Mouse (Mus musculus): ENCODE data around the gene Dll3. TPM values are rescaled to one million over a fixed set of nuclear protein-coding genes. Genes with fewer than 3 reads are reported as not detected.

Dll3 gene
- polyA plus RNA-seq, 1 experiment from 2014 or later: 5.7 TPM

DNA sequence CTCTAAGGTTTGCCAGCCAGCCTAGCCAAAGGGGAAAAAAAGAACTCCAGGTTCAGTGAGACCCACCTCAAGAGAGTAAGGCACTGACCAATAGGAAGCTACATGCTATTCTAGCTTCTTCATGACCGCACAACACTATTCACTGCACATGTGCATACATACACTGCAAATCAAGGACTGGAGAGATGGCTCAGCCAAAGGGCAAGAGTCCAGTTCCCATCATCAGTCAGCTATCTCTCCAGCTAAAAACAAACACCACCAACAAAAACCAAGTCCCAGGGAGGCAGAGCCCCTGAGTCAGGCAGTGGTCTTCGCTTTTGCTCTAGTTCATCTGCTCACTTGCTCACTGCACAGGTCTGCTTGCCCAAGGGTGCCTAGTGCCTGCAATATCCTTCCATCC lies 26.2 kb upstream of the Dll3 start:
- WGBS: 95% methylated on average over 2 of the region's 2 CpGs
- H3K27ac ChIP-seq: no peak overlapping the region
- no peak overlapping the region for H3K9ac ChIP-seq
- H3K4me3 ChIP-seq (replicated peaks): no peak overlapping the region
- H3K4me1 ChIP-seq (replicated peaks): no peaks in the 10 kb centered on the region
- no peak overlapping the region for H3K4me2 ChIP-seq (replicated peaks)
- no peaks in the 10 kb centered on the region for H3K27me3 ChIP-seq (replicated peaks)
- peaks cover 59% of the 10 kb centered on the region for H3K36me3 ChIP-seq
- ATAC-seq: no peak
- H3K9me3 ChIP-seq: no peaks in the 10 kb centered on the region

DNA sequence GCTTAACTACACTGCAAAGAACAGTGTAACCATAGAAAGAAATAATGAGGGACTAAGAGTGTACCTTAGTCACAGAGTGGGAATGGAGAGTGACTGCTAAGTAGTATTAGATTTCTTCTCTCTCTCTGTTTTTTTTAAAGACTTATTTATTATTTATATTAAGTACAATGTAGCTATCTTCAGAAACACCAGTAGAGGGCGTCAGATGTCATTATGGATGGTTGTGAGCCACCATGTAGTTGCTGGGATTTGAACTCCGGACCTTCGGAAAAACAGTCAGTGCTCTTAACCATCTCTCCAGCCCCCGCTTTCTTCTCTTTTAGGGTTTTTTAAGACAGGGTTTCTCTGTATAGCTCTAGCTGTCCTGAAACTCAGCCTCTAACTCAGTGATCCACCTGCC lies 24.4 kb upstream of the Dll3 start:
- H3K4me3 ChIP-seq (replicated peaks): no peak overlapping the region
- no peak for ATAC-seq

DNA sequence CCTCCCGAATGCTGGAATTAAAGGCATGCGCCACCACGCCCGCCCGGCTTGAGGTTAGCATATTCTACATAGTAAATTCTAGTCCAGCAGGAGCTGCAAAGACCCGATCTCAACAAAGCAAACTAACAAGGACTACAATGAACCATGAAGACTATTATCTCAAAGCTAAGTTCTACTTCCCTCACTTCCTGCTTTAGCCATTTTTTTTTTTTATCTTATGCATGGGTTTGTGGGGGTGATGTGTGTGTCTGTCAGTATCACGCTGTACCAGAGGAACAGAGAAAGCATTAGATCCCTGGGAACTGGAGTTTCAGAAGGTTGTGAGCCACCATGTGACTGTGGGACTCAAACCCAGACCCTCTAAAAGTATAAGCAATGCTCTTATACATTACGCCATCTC lies 23.3 kb upstream of the Dll3 start:
- Histone ChIP-seq H3K4me1 (replicated peaks) (no peaks in the 10 kb centered on the region), H3K4me2 (replicated peaks) (no peak overlapping the region), H3K4me3 (replicated peaks) (no peak overlapping the region), H3K9me3 (no peaks in the 10 kb centered on the region), H3K9ac (no peak overlapping the region), H3K36me3 (peaks cover 74% of the 10 kb centered on the region), H3K27me3 (replicated peaks) (no peaks in the 10 kb centered on the region), H3K27ac (no peak overlapping the region)
- WGBS: 96% methylated on average over 8 of the region's 8 CpGs
- no peak for ATAC-seq

More for the DNA sequence above, 24.4 kb upstream of the Dll3 start:
- WGBS: 77% methylated on average over 4 of the region's 4 CpGs
- Histone ChIP-seq H3K4me2 (replicated peaks) (no peak overlapping the region), H3K36me3 (peaks cover 74% of the 10 kb centered on the region), H3K9me3 (no peaks in the 10 kb centered on the region), H3K27me3 (replicated peaks) (no peaks in the 10 kb centered on the region), H3K4me1 (replicated peaks) (no peaks in the 10 kb centered on the region), H3K9ac (no peak overlapping the region), H3K27ac (no peak overlapping the region)

DNA sequence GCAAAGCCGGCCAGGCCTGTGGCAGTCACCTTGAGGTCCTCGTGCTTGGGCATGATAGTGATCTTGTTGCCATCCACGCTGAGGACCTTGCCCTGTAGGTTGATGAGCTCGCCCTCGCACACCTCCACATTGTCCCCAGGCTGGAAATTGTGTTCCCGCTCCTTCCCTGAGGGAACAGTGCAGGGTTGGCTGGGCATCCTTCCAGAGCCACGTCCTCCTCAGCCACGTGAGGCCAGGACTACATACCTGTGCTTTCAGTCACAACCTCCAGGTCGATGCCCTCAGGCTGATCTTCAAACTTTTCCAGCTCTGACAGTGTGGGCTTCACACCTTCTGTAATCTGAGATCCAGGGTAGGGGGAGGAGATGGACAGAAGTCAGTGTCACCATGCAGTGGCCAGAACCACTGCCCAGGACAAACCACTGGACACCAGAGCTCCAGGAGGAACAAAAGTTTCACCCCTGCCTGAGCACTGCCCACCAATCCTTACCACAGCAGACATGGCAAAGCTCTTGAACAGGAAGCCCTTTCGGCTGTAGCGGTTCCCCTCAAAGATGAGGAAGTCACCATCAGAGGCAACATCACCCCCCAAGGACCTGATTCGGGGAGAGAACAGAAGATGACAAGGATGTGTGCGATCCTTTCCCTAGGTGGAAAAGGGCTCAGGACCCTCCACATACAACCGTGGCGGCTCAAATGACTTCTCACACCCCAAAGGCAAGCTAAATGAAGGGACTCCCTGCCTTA lies 20.1 kb upstream of the Dll3 start:
- Histone ChIP-seq H3K27me3 (replicated peaks) (no peaks in the 10 kb centered on the region), H3K36me3 (peaks cover 81% of the 10 kb centered on the region), H3K4me3 (replicated peaks) (no peak overlapping the region), H3K27ac (no peak overlapping the region), H3K9ac (no peak overlapping the region), H3K4me2 (replicated peaks) (no peak overlapping the region), H3K9me3 (no peaks in the 10 kb centered on the region), H3K4me1 (replicated peaks) (no peaks in the 10 kb centered on the region)
- no peak for ATAC-seq
- 92% methylated on average over 15 of the region's 15 CpGs for WGBS

DNA sequence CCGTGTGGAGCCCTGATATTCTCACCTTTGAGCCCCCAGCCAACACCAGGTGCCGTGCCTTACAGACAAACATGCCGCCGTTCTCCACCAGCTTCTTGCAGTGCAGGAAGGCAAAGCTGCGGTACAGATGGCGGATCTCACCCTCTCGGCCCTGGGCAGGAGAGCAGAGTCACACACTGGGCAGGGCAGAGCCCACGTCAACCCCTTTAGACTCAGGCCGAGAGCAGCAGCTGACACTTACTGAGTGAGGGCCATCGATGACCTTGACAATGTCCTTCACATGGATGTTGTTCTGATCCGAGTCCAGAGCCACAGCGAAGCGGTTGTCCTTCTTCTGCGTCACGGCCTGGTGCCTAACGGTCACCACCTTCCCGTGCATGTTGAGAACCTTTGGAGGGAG lies 16.7 kb upstream of the Dll3 start:
- peaks cover 85% of the 10 kb centered on the region for H3K36me3 ChIP-seq
- no peak overlapping the region for H3K27ac ChIP-seq
- WGBS: 95% methylated on average over 17 of the region's 17 CpGs
- no peak overlapping the region for H3K4me2 ChIP-seq (replicated peaks)
- H3K4me1 ChIP-seq (replicated peaks): no peaks in the 10 kb centered on the region
- no peak overlapping the region for H3K4me3 ChIP-seq (replicated peaks)
- H3K9me3 ChIP-seq: no peaks in the 10 kb centered on the region
- no peaks in the 10 kb centered on the region for H3K27me3 ChIP-seq (replicated peaks)
- H3K9ac ChIP-seq: no peak overlapping the region
- ATAC-seq: no peak

DNA sequence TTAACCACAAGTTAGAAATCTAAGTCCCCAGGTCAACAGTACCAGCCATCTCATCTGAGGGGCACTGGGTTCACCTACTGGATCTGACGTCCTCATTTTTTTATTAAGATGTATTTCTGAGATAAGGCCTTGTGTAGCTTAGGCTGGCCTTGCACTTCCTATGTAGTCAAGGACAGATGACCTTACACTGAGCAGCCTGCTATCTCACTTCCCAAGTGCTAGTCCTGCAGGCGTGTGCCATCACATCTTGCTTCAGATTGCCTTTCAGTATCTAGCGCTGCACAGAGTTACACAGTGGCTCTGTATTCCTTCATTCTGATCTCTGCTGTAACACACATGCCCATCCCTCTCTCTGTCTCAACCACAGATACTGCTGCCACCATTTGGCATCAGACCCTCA lies 16.0 kb upstream of the Dll3 start:
- H3K9me3 ChIP-seq: no peaks in the 10 kb centered on the region
- no peak overlapping the region for H3K4me2 ChIP-seq (replicated peaks)
- H3K36me3 ChIP-seq: peaks cover 79% of the 10 kb centered on the region
- no peaks in the 10 kb centered on the region for H3K4me1 ChIP-seq (replicated peaks)
- H3K27ac ChIP-seq: no peak overlapping the region
- H3K4me3 ChIP-seq (replicated peaks): no peak overlapping the region
- H3K27me3 ChIP-seq (replicated peaks): no peaks in the 10 kb centered on the region
- no peak overlapping the region for H3K9ac ChIP-seq
- 86% methylated on average over 3 of the region's 3 CpGs for WGBS
- no peak for ATAC-seq

DNA sequence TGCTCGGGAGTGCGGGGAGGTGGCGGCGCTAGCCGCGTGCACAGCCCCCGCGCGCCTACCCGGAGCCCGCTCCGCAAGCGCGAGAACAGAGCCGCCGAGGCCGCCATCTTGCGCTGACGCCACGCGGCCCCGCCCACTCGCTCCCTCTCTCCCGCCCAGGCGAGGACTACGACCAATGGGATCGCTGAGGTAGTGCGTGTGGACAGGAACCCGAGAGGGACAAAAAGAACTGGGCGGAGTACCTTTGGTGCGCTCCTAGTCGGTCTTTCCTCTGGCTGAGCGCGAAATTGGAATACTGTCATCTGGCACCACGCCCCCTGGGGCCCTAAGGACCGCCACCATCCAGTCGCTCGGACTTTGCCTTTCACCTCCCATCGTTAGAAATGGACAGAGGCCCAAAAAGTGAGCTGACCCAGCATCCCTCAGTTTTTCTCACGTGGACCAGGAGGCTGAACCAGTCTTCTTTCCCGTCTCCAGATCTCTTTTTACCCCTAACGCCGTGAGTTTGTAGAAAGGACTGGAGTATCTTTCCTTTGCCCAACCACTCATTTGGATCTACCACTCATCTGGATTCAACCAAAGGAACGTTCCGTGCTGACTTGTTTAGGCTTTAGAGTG lies 10.0 kb upstream of the Dll3 start, which contains the start of gene Timm50:
Gene Timm50 (minus strand): TSS at position 147 of the 618 bp plus-strand sequence.
- H3K36me3 ChIP-seq: peaks cover 49% of the 10 kb centered on the region

DNA sequence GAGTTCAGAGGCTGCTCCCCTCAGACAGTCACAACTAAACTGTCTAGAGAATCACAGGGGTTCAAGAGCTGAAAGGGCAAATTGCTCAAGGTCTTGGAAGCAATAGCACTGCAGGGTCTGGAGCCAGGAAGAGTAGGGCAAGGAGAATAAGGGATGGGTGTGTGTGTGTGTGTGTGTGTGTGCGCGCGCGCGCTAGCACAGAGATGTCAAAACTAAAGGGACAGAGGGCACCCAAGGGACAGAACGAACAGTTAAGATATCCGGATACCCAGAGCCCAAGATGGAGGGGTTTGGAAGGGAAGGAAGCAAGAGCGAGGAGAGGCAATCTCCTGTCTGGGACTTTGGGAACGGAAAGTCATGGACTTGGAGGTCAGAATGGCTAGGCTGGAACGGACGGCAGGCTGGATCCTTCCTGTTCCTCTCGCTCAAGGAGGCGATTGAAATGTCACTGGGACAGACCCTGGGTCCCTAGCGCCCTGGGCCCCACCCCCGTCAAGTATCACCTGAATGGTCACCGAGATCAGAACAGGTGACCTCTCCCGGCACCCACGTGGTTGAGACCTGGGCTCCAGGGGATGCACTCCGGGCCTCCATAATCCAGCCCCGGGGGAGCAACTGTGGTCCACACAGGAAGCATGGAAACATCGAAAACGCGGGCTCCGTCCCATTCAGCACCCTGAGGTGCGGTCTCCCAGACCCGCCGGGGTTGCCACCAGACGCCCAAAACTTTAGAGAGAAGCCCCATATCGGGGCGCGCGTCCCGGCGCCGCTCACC lies 9.3 kb upstream of the Dll3 start:
- peak; percentile 73 for ATAC-seq
- H3K36me3 ChIP-seq: peaks cover 49% of the 10 kb centered on the region

More for the DNA sequence above, 10.0 kb upstream of the Dll3 start, which contains the start of gene Timm50:
- H3K27me3 ChIP-seq (replicated peaks): no peaks in the 10 kb centered on the region
- H3K4me1 ChIP-seq (replicated peaks): peaks cover 7% of the 10 kb centered on the region
- H3K9ac ChIP-seq: peak within 1 kb of the TSS; percentile 83
- H3K9me3 ChIP-seq: no peaks in the 10 kb centered on the region
- under 1% methylated on average over 45 of the region's 45 CpGs for WGBS
- peak within 1 kb of the TSS; percentile 10 for H3K27ac ChIP-seq
- peak within 1 kb of the TSS; percentile 73 for H3K4me3 ChIP-seq (replicated peaks)
- H3K4me2 ChIP-seq (replicated peaks): peak within 1 kb of the TSS; percentile 81
- ATAC-seq: peak; percentile 97

DNA sequence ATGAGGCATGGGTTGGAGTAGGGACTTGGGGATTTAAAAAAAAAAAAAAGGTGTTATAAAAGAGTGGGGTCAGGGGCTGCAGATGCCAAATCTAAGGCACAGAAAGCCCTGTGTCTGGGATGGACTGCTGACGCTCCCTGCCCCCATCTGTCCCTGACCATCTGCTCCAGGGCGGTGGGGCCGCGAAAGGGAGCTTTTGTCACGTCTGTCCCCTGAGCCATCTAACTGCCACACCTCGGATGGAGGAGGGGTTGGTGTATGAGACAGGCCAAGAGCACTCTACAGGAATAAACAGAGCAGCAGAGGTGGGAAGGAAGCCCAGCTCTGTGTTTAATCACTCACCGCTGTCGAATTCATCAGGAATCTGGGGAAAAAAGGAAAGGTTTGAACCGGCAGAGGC lies 7.7 kb upstream of the Dll3 start:
- Histone ChIP-seq H3K4me1 (replicated peaks) (peaks cover 7% of the 10 kb centered on the region), H3K9ac (no peak overlapping the region)

More for the DNA sequence above, 9.3 kb upstream of the Dll3 start:
- H3K9ac ChIP-seq: peak overlapping the region; percentile 83
- no peaks in the 10 kb centered on the region for H3K9me3 ChIP-seq
- H3K4me2 ChIP-seq (replicated peaks): peak overlapping the region; percentile 81
- peak overlapping the region; percentile 10 for H3K27ac ChIP-seq
- H3K4me3 ChIP-seq (replicated peaks): peak overlapping the region; percentile 73
- WGBS: 5% methylated on average over 35 of the region's 35 CpGs
- no peaks in the 10 kb centered on the region for H3K27me3 ChIP-seq (replicated peaks)
- H3K4me1 ChIP-seq (replicated peaks): peaks cover 7% of the 10 kb centered on the region

DNA sequence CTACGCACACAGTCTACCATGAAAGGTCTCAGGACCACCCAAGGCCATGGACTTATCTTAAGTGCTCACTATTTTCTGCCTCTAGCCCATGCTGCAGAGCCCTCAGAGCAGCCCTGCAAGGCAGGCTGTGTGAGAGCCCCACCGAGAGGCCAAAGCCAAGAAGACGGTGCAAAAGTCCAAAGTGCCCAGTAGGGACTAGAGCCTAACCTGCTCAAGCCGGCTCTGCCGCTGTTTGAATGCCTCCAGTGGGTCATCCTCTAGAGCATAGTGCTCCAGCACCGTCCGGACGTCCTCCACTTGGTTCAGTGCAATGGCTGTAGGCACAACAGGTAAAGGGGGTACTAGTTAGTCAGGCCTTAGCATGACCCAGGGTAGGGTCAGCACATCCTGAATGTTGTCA lies 4.2 kb upstream of the Dll3 start:
- Histone ChIP-seq H3K4me3 (replicated peaks) (no peak overlapping the region), H3K9me3 (no peaks in the 10 kb centered on the region), H3K27me3 (replicated peaks) (peaks cover 12% of the 10 kb centered on the region), H3K36me3 (peaks cover 41% of the 10 kb centered on the region), H3K27ac (no peak overlapping the region), H3K4me2 (replicated peaks) (no peak overlapping the region), H3K4me1 (replicated peaks) (peaks cover 13% of the 10 kb centered on the region), H3K9ac (no peak overlapping the region)
- no peak for ATAC-seq
- 96% methylated on average over 8 of the region's 8 CpGs for WGBS

More for the DNA sequence above, 7.7 kb upstream of the Dll3 start:
- 48% methylated on average over 9 of the region's 9 CpGs for WGBS
- Histone ChIP-seq H3K9me3 (no peaks in the 10 kb centered on the region), H3K36me3 (peaks cover 46% of the 10 kb centered on the region), H3K27ac (no peak overlapping the region), H3K27me3 (replicated peaks) (no peaks in the 10 kb centered on the region), H3K4me3 (replicated peaks) (no peak overlapping the region), H3K4me2 (replicated peaks) (no peak overlapping the region)
- no peak for ATAC-seq

DNA sequence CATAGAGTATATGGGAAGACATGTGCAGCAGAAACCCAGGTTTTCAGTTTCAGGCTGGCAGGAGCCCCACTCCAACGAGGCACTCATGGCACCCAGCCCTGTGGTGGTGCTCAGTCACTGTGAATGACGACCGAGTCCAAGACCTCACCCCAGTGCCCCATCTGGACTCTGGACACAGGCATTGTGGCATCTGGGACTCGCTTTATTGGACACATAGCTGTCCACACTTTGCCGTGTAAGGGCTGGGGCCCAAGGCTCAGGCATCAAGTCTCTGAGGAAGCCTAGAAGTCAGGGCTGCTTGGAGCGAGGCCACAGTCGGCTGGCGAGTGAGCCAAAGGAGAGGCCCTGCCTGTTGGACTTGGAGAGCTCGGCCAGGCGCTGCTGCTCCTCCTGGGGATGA lies 3.6 kb upstream of the Dll3 start:
- Histone ChIP-seq H3K27ac (no peak overlapping the region), H3K27me3 (replicated peaks) (peaks cover 17% of the 10 kb centered on the region), H3K9me3 (no peaks in the 10 kb centered on the region), H3K4me1 (replicated peaks) (peaks cover 11% of the 10 kb centered on the region), H3K4me2 (replicated peaks) (no peak overlapping the region), H3K36me3 (peaks cover 41% of the 10 kb centered on the region), H3K4me3 (replicated peaks) (no peak overlapping the region), H3K9ac (no peak overlapping the region)
- 92% methylated on average over 10 of the region's 10 CpGs for WGBS
- ATAC-seq: no peak
